9 mouse cellular contexts compared by ENCODE assay signal in genomic region chr8:83716563-83716962, GRCm38 (mm10). TPM values are rescaled to one million over a fixed set of nuclear protein-coding genes. Genes with fewer than 3 reads are reported as not detected.
DNase-seq lines count a peak whose midpoint lies in the region; ATAC-seq and TF ChIP-seq lines count a peak whose summit lies in the region.
"Had no signal": no experiment of that assay in that cellular context is flagged by ENCODE, and none has a peak within 500 bp of the region (broad histone marks: within the 10 kb centered on the region; RNA-seq: fewer than 3 reads in every experiment).

No protein-coding gene starts in this region.

- H3K9me3 ChIP-seq in heart, embryonic 16.5 days (replicated peaks; ENCODE audit: control insufficient read depth, low read length), result no peaks in the 10 kb centered on the region
- no peaks in the 10 kb centered on the region for H3K9me3 ChIP-seq in hindbrain, embryonic 14.5 days (ENCODE audit: control insufficient read depth, low read length)
- H3K9me3 ChIP-seq in midbrain, embryonic 14.5 days (ENCODE audit: control insufficient read depth, low read length), result no peaks in the 10 kb centered on the region

- H3K36me3 ChIP-seq in heart, embryonic 16.5 days (ENCODE audit: control insufficient read depth, insufficient read depth), result peaks cover 21% of the 10 kb centered on the region
- peaks cover 25% of the 10 kb centered on the region for H3K36me3 ChIP-seq in hindbrain, embryonic 14.5 days (replicated peaks; ENCODE audit: control insufficient read depth, insufficient read depth)
- peaks cover 17% of the 10 kb centered on the region for H3K36me3 ChIP-seq in midbrain, embryonic 14.5 days (ENCODE audit: control insufficient read depth, insufficient read depth, low read length)

- H3K4me2 ChIP-seq in heart, embryonic 16.5 days (ENCODE audit: low read depth, low read length), result peak overlapping the region; percentile 96
- H3K4me2 ChIP-seq in hindbrain, embryonic 14.5 days (replicated peaks), result peak overlapping the region; percentile 73
- H3K4me2 ChIP-seq in midbrain, embryonic 14.5 days (ENCODE audit: low read length), result peak overlapping the region; percentile 96

- H3K27me3 ChIP-seq in heart, embryonic 16.5 days (ENCODE audit: control insufficient read depth, insufficient read depth, low read length), result no peaks in the 10 kb centered on the region
- H3K27me3 ChIP-seq in hindbrain, embryonic 14.5 days (ENCODE audit: control insufficient read depth, insufficient read depth, low read length), result no peaks in the 10 kb centered on the region
- no peaks in the 10 kb centered on the region for H3K27me3 ChIP-seq in midbrain, embryonic 14.5 days (ENCODE audit: control insufficient read depth, insufficient read depth, low read length)

- peak overlapping the region; percentile 96; the same call in 1 of the 2 replicates for H3K9ac ChIP-seq in heart, embryonic 16.5 days (ENCODE audit: low read length)
- 0 out of 2 replicates have a peak overlapping the region, but pooled peaks have one; percentile 75 for H3K9ac ChIP-seq in hindbrain, embryonic 14.5 days
- H3K9ac ChIP-seq in midbrain, embryonic 14.5 days (replicated peaks; ENCODE audit: low read length), result no peak overlapping the region; the same call in 1 of the 2 replicates

- WGBS in heart, embryonic 16.5 days, result 57% methylated on average over 2 of the region's 2 CpGs
- WGBS in hindbrain, embryonic 14.5 days, result 88% methylated on average over 2 of the region's 2 CpGs
- 82% methylated on average over 2 of the region's 2 CpGs for WGBS in midbrain, embryonic 14.5 days

- DNase-seq in heart, adult 8-10 months (ENCODE audit: low spot score), result no peak
- DNase-seq in hindbrain, embryonic 14.5 days (ENCODE audit: low spot score), result no peak
- no peak for DNase-seq in midbrain, embryonic 14.5 days
- no peak for DNase-seq in spleen, postnatal 10 days (ENCODE audit: low spot score in 2 of 2)
- DNase-seq in spleen, postnatal 4 days (ENCODE audit: low spot score in 2 of 2), result no peak
- DNase-seq: thymus, postnatal 14 days had no signal

- no peak for ATAC-seq in heart, embryonic 16.5 days (replicated peaks; ENCODE audit: extremely low read depth, insufficient read depth, low FRiP score)
- no peak for ATAC-seq in hindbrain, embryonic 14.5 days (ENCODE audit: low FRiP score)
- ATAC-seq in midbrain, embryonic 14.5 days (ENCODE audit: low FRiP score, low TSS enrichment), result no peak
- ATAC-seq in cerebellum, adult (ENCODE audit: insufficient number of reproducible peaks, low FRiP score, low TSS enrichment), result no peak

- peaks cover 20% of the 10 kb centered on the region for H3K4me1 ChIP-seq in heart, embryonic 16.5 days (ENCODE audit: control insufficient read depth, insufficient read depth, low read length)
- peaks cover 15% of the 10 kb centered on the region for H3K4me1 ChIP-seq in bone marrow macrophage, adult 2 months (ENCODE audit: control insufficient read depth, insufficient read depth, low read length)
- H3K4me1 ChIP-seq in hindbrain, embryonic 14.5 days (replicated peaks; ENCODE audit: control insufficient read depth, insufficient read depth, low read length), result peaks cover 11% of the 10 kb centered on the region
- peaks cover 13% of the 10 kb centered on the region for H3K4me1 ChIP-seq in midbrain, embryonic 14.5 days (ENCODE audit: control insufficient read depth, insufficient read depth, low read length)

- peak overlapping the region; percentile 99 for H3K4me3 ChIP-seq in heart, embryonic 16.5 days (ENCODE audit: low read length)
- peak overlapping the region; percentile 85 for H3K4me3 ChIP-seq in bone marrow macrophage, adult 2 months (ENCODE audit: insufficient read depth, low read length)
- peak overlapping the region; percentile 72; the same call in 1 of the 2 replicates for H3K4me3 ChIP-seq in hindbrain, embryonic 14.5 days (replicated peaks; ENCODE audit: low read length)
- peak overlapping the region; percentile 85 for H3K4me3 ChIP-seq in midbrain, embryonic 14.5 days (replicated peaks; ENCODE audit: low read depth, low read length)

- TF ChIP-seq CTCF in bone marrow macrophage, adult 2 months (IDR thresholded peaks at IDR 0.05; ENCODE audit: low read depth, low read length), result no peak

- peak overlapping the region; percentile 10; the same call in 1 of the 2 replicates for H3K27ac ChIP-seq in heart, embryonic 16.5 days (ENCODE audit: low read length)
- H3K27ac ChIP-seq in bone marrow macrophage, adult 2 months (ENCODE audit: insufficient read depth, low read depth, low read length), result no peak overlapping the region
- H3K27ac ChIP-seq in hindbrain, embryonic 14.5 days, result no peak overlapping the region
- no peak overlapping the region for H3K27ac ChIP-seq in midbrain, embryonic 14.5 days (replicated peaks; ENCODE audit: low read depth, low read length)

- TF ChIP-seq POLR2A in bone marrow macrophage, adult 2 months (IDR thresholded peaks at IDR 0.05; ENCODE audit: borderline replicate concordance, low read depth, low read length), result no peak

RNA-seq across cellular contexts. Expression of gene Ddx39, which starts 1.6 kb away (rescaled TPM):
- 141 and 147 TPM in 2 replicates for polyA plus RNA-seq in heart, embryonic 16.5 days (2015; fragmentation: Nextera tagmentation; extraction: Ambion mirVana)
- 10 to 100 TPM; 14.2 to 17.0 (median 15.4) TPM for total RNA-seq in heart, adult 8-10 months (2022)
- 27.9 and 28.4 TPM in 2 replicates for polyA plus RNA-seq in bone marrow macrophage, adult 2 months (2012; ENCODE audit: insufficient read depth, insufficient read length, missing spikeins)
- 85.6 and 87.4 TPM in 2 replicates for polyA plus RNA-seq in hindbrain, embryonic 14.5 days (2014; fragmentation: Nextera tagmentation; extraction: Ambion mirVana)
- polyA plus RNA-seq in midbrain, embryonic 14.5 days (2014; fragmentation: Nextera tagmentation; extraction: Ambion mirVana), result 109 and 113 TPM in 2 replicates

RNA-seq across cellular contexts. Expression of gene Pkn1, which starts 17.6 kb away (rescaled TPM):
- 17.5 and 20.2 TPM in 2 replicates for polyA plus RNA-seq in heart, embryonic 16.5 days (2015; fragmentation: Nextera tagmentation; extraction: Ambion mirVana)
- 10 to 100 TPM; 44.0 to 47.6 (median 46.6) TPM for total RNA-seq in heart, adult 8-10 months (2022)
- polyA plus RNA-seq in bone marrow macrophage, adult 2 months (2012; ENCODE audit: insufficient read depth, insufficient read length, missing spikeins), result 148 and 174 TPM in 2 replicates
- polyA plus RNA-seq in hindbrain, embryonic 14.5 days (2014; fragmentation: Nextera tagmentation; extraction: Ambion mirVana), result 30.2 and 30.4 TPM in 2 replicates
- 26.6 TPM in 2 replicates for polyA plus RNA-seq in midbrain, embryonic 14.5 days (2014; fragmentation: Nextera tagmentation; extraction: Ambion mirVana)

RNA-seq across cellular contexts. Expression of gene Adgre5, which starts 24.6 kb away (rescaled TPM):
- polyA plus RNA-seq in heart, embryonic 16.5 days (2015; fragmentation: Nextera tagmentation; extraction: Ambion mirVana), result 39.5 and 41.9 TPM in 2 replicates
- total RNA-seq in heart, adult 8-10 months (2022), result 10 to 100 TPM; 42.4 to 50.4 (median 43.5) TPM
- polyA plus RNA-seq in bone marrow macrophage, adult 2 months (2012; ENCODE audit: insufficient read depth, insufficient read length, missing spikeins), result 55.5 and 62.9 TPM in 2 replicates
- 13.5 and 13.7 TPM in 2 replicates for polyA plus RNA-seq in hindbrain, embryonic 14.5 days (2014; fragmentation: Nextera tagmentation; extraction: Ambion mirVana)
- polyA plus RNA-seq in midbrain, embryonic 14.5 days (2014; fragmentation: Nextera tagmentation; extraction: Ambion mirVana), result 8.5 and 12.3 TPM in 2 replicates

RNA-seq across cellular contexts. Expression of gene Ptger1, which starts 50.1 kb away (rescaled TPM):
- 0.43 and 0.69 TPM in 2 replicates for polyA plus RNA-seq in heart, embryonic 16.5 days (2015; fragmentation: Nextera tagmentation; extraction: Ambion mirVana)
- total RNA-seq in heart, adult 8-10 months (2022), result under 1 TPM; 0.17 to 0.57 (median 0.26) TPM
- 0.16 and 0.53 TPM in 2 replicates for polyA plus RNA-seq in bone marrow macrophage, adult 2 months (2012; ENCODE audit: insufficient read depth, insufficient read length, missing spikeins)
- 1.8 and 1.9 TPM in 2 replicates for polyA plus RNA-seq in hindbrain, embryonic 14.5 days (2014; fragmentation: Nextera tagmentation; extraction: Ambion mirVana)
- polyA plus RNA-seq in midbrain, embryonic 14.5 days (2014; fragmentation: Nextera tagmentation; extraction: Ambion mirVana), result 0.72 and 1.3 TPM in 2 replicates
